Mouse (Mus musculus) ES-E14 (cell line): ENCODE results near the gene F5.

Experiments used
- HCFC1 ChIP-seq: IDR thresholded peaks from 2 replicates; pipeline ENCODE4 v1.6.1; 2012; ENCODE audit warnings: low read length, inconsistent platforms, borderline replicate concordance; ENCODE audit not compliant: insufficient read depth
- MAFK ChIP-seq: IDR thresholded peaks from 2 replicates; pipeline ENCODE4 v1.6.1; 2014; ENCODE audit warnings: mild to moderate bottlenecking, low read depth, low read length, inconsistent platforms; ENCODE audit not compliant: insufficient read depth
- ZNF384 ChIP-seq: IDR thresholded peaks from 2 replicates; pipeline ENCODE4 v1.6.1; 2012; ENCODE audit warnings: low read depth, low read length, inconsistent platforms

DNA sequence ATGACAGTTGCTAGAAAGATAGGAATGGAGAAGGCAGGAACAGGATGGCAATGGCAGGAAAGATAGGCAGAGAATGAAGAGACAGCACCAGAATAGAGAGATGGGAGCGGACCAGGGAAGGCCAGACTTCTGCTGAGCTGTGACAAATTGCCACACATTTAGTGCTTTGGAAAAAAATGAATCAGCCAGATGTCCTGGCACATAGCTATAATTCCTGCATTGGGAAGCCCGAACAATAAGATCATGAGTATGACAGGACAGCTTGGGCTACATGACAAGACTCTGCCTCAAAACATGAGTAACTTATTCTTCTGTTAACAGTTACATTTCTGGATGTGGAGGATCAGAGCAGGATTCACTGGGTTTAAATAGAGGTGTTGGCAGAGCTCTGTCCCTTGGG lies 8.1 kb downstream of the F5 start:
- TF ChIP-seq HCFC1 (no peak), MAFK (no peak), ZNF384 (no peak)
